Mouse (Mus musculus): ENCODE results near the gene Ncoa1. TPM values are rescaled to one million over a fixed set of nuclear protein-coding genes. Genes with fewer than 3 reads are reported as not detected.

The Ncoa1 gene
- polyA plus RNA-seq, 1 experiment from 2014 or later = 10.4 TPM

GRCm38 (mm10) chr12:4199271-4199670 lies 277.7 kb downstream of the Ncoa1 start:
- 0 out of 2 replicates have a peak, but pooled peaks cover 3% of the 10 kb centered on the region for H3K36me3 ChIP-seq (ENCODE audit: control insufficient read depth, insufficient read depth, low read length)
- WGBS (ENCODE audit: insufficient replicate concordance) = 92% methylated on average over 11 of the region's 11 CpGs
- H3K27me3 ChIP-seq (ENCODE audit: control insufficient read depth, insufficient read depth, low read length) = no peaks in the 10 kb centered on the region
- no peak overlapping the region for H3K9ac ChIP-seq (ENCODE audit: low read depth, low read length)
- H3K4me1 ChIP-seq (ENCODE audit: control insufficient read depth, insufficient read depth, low read length) = no peaks in the 10 kb centered on the region
- no peak overlapping the region for H3K4me2 ChIP-seq
- no peak for ATAC-seq (replicated peaks; ENCODE audit: insufficient number of reproducible peaks, low FRiP score, low TSS enrichment)
- H3K4me3 ChIP-seq (ENCODE audit: low read depth, low read length) = no peak overlapping the region
- H3K27ac ChIP-seq (ENCODE audit: low read depth, low read length) = no peak overlapping the region
- no peaks in the 10 kb centered on the region for H3K9me3 ChIP-seq (replicated peaks; ENCODE audit: control insufficient read depth, low read length)

- Histone ChIP-seq H3K9ac (ENCODE audit: low read depth, low read length) (no peak overlapping the region), H3K27ac (ENCODE audit: low read depth, low read length) (no peak overlapping the region), H3K4me1 (ENCODE audit: control insufficient read depth, insufficient read depth, low read length) (0 out of 2 replicates have a peak, but pooled peaks cover under 1% of the 10 kb centered on the region), H3K36me3 (ENCODE audit: control insufficient read depth, insufficient read depth, low read length) (0 out of 2 replicates have a peak, but pooled peaks cover 3% of the 10 kb centered on the region), H3K4me3 (ENCODE audit: low read depth, low read length) (no peak overlapping the region), H3K9me3 (replicated peaks; ENCODE audit: control insufficient read depth, low read length) (no peaks in the 10 kb centered on the region), H3K27me3 (ENCODE audit: control insufficient read depth, insufficient read depth, low read length) (no peaks in the 10 kb centered on the region), H3K4me2 (no peak overlapping the region)
- ATAC-seq (replicated peaks; ENCODE audit: insufficient number of reproducible peaks, low FRiP score, low TSS enrichment) = no peak
- WGBS (ENCODE audit: insufficient replicate concordance) = 85% methylated on average over 4 of the region's 4 CpGs
Observed at GRCm38 (mm10) chr12:4198702-4199101, 278.3 kb downstream of the Ncoa1 start.

Other genes starting within 250 kb of the Ncoa1 start
- gene Ptrhd1, start 243.2 kb downstream of the Ncoa1 start, polyA plus RNA-seq (2014; fragmentation: Nextera tagmentation; extraction: Ambion mirVana) = 7.2 and 7.3 TPM in 2 replicates
- 9.0 and 9.2 TPM in 2 replicates for gene Cenpo, start 242.9 kb downstream of the Ncoa1 start, polyA plus RNA-seq (2014; fragmentation: Nextera tagmentation; extraction: Ambion mirVana)
- gene Itsn2, start 115.5 kb upstream of the Ncoa1 start, polyA plus RNA-seq (2014; fragmentation: Nextera tagmentation; extraction: Ambion mirVana) = 33.3 and 41.2 TPM in 2 replicates
- not detected in 2 replicates for gene Gm3625, start 115.7 kb upstream of the Ncoa1 start, polyA plus RNA-seq (2014; fragmentation: Nextera tagmentation; extraction: Ambion mirVana)

All from heart, embryonic 11.5 days (tissue).